Mouse (Mus musculus) lung, postnatal 36 days (tissue): ENCODE measurements at regions not wholly inside any gene's neighbourhood (a gene's known extent, or its start where the extent isn't known, plus 50 kb on each side); places are given as distances from the start of the nearest gene placed in this dataset.

Experiments used
- DNase-seq: peaks from one replicate; pipeline ENCODE4 v3.0.0; 2022; ENCODE audit warnings: mixed read lengths

DNA sequence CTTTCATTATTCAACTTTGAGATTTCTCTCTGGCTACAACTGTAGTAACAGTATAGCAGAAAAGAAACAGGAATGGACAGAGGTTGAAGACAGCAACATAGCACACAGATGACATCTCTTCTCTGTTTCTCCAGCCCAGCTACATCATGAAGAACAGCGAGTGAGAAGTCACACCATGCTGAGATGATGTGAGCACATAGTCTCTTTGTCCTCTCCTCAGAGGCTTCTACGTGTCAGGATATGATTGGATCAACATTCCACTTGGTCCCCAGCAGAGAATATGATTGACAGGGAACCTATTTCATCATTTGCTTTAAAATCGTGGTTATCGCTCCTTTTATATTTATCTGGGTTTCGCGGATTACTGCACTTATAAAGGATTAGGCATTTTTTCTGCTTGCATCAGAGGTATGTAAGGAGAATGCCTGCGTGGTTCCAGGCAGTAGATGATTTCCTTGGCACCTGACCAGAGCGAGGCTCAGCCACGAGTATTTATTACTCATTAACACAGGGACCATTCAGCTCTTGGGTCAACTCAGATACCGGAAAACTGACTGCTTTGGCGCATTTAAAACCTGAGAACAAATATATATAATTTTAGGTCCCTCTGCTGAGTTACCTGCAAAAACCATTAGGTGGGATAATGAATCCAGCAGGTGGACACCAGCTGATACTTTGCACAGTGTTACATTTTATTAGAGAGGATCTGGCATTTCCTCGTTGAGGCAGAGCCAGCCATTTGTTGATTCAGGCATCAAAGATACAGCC, 237.9 kb upstream of the Gm5148 start:
- DNase-seq: peak; percentile 69

DNA sequence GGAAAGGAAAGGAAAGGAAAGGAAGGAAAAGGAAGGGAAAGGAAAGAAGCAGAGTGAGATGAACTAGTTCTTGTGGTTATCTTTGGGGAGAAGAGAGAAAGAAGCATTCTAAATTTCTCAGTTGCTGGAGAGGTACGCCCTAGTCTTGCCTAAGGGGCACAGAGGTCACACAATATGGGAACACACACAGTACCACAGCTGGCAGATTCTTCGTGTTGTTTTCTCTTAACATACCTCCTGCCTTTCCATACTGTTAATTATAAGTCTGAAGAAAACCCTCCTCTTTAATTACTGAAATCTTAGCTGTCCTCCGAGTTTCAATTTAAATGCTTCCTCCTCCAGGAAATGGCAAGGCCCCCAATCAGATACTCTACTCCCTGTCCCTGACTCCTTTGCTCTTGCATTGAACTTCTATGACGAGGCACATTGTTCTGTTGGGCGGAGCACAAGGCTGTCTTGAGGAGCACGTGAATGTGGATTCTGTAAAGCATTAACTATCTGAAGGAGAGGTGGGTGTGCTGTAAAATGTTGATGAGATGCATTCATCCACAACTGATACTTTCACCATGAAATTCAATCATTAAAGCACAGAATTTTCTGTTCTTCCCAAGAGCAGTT, 234.2 kb upstream of the Gm5148 start:
- DNase-seq: no peak

DNA sequence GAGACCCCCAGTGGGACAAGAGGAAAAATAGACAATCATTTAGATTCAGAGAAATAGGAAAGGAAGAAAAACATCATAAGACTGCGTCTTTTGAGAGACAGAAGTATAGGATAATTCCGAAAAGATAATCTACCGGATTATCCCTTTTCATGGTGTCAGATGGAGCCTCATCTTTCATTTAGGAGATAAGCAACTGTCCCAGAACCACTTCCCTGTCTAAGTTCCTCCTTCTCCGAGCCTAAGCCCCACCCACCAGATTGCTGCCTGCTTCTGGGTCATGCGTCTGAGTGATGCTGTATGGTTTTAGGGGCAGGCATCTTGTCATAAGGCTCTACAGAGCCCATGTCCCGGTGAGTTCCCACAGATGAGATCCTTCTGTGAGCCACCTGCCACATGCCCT, 232.3 kb upstream of the Gm5148 start:
- DNase-seq: no peak

DNA sequence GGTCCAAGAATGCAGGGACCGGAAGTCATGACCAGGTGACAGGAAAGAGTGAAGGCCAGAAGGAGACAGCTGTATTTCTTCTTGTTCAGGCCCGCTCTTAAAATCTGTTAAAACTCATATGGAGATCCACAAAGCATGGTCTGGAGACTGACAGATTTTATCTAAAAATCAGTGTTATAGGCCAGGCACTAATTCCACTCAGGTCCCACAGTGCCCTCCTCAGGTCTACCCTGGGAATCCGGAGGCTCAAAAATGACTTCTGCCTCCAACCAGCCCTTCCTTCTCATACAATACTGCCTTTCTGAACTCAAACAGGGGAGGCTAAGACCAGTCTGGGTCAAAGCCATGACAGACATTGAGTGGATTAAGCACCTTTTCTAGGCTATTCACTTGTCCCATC, 228.6 kb upstream of the Gm5148 start:
- DNase-seq: peak; percentile 71

DNA sequence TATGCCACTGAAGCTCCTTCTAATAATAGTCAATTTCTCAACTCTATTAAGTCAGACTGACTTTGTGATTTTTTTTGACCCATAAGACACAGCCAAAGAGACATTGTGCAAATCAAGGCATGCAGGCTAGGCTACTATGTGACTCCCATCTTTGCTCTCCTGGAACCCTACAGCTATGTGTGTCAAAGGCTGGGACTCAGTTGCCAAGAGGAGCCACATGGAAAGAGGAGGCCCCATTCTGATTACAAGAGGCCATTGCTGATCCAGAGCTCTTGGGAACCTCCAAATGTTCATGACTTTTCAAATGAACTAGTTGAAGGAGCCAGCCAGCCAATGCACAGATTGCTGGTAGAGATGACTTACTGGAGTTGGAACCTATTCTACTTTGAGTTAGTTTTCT, 228.0 kb upstream of the Gm5148 start:
- no peak for DNase-seq

DNA sequence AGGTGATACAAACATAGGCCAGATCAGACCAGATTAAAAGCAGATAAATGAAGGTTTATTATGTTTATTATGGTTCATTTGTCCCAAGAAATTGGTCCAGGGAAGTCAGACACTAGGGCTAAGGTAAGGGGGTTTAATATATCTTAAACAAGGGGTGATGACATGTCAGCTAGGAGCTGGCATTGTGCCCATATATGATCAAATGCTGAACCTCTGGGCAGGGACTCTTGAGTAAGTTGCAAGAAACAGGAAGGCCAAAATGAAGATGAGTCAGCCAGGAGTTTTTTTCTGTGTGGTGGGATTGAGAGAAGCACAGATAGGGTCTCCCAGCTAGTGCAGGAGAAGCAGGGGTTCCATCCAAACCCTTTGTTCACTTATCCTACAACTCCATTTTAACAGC, 219.4 kb upstream of the Gm5148 start:
- no peak for DNase-seq

DNA sequence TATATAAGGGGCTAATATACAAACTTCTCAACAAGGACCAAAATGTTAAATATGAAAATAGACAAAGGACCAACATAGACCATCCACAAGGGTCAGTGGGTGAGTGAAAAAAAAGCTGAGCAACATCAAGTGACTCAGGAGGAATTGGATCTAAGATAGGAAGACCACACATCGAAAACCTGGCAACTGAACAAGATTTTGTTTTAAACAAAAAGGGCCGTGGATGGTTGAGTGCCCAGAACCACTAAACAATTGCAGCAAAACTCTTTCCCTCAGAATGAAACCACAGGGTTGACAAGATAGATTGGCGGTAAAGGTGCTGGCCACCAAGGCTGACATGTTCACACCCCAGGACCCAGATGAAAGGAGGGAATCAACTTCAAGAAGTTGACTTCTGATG, 215.7 kb upstream of the Gm5148 start:
- no peak for DNase-seq

DNA sequence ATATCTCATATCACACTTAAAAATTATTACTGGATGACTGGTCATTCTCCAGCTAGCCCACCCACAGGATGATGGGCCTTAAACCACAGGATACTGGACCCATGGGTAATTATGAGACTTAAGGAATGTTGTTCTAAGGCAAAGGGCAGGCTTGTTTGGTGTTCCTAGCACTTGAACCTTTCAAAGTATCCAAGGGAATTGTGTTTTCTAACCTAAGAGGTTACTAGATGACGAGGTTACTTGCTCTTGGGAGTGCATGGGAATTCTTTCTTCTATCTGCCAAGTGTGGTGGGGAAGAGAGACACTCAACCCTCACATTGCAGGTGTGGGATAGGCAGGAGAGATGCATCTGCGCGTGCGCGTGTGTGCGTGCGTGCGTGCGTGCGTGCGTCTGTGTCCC, 214.6 kb upstream of the Gm5148 start:
- DNase-seq: no peak

DNA sequence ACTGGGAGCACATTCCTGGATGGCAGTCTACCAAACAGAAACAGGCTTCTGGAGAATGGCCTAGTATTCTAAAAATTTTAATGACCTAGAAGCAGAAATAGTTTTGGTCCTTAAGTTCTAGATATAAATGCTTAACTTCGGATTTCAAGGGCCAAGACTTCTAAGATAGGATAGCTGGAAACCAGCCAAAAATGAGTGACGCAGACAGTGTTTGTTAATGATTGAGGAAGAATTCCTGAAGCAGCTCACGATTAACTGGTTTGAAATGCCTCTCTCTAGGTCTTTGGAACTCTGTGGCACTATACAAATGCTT, 213.9 kb upstream of the Gm5148 start:
- DNase-seq: peak; percentile 83

DNA sequence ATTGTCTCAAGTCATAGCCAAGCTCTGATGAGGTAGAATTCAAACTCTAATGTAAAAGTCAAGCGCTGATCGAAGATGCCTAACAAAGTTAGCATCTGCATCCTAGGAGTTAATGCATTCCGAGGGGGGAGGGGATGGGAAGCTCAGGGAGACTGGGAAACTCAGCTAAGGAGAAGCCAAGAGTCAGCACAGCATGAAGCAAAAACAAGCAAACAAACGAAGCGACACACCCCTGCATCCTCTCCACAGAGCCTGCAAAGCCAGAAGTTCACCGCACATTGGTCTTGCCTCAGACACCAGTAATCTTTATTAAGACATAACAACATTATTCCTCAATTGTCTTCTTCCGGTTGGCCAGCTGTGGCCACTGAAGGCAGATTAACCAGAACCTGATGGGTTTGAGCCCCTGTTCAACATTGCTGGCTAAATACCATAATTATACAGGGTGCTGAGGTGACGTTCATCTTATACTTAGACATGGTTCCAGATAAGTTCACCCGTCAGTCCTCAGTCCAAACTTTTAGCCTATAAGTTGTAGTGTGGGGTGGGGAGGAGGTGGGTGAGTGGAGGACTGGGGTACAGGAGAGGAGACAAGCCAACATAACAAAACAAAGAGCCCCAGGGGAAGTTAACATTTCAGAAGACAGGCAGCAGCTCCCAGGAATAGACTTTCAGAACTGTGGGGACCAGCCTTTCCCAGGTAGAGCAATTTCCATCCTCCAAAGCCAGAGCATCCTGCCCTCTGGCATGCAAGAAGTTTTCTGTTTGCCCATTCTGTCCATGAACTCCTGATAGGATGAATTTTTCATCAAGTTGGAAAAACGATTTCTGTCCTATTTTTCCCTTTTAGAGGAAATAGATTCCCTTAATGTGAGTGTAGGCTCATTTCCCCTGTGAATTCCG, 213.3 kb upstream of the Gm5148 start:
- no peak for DNase-seq

DNA sequence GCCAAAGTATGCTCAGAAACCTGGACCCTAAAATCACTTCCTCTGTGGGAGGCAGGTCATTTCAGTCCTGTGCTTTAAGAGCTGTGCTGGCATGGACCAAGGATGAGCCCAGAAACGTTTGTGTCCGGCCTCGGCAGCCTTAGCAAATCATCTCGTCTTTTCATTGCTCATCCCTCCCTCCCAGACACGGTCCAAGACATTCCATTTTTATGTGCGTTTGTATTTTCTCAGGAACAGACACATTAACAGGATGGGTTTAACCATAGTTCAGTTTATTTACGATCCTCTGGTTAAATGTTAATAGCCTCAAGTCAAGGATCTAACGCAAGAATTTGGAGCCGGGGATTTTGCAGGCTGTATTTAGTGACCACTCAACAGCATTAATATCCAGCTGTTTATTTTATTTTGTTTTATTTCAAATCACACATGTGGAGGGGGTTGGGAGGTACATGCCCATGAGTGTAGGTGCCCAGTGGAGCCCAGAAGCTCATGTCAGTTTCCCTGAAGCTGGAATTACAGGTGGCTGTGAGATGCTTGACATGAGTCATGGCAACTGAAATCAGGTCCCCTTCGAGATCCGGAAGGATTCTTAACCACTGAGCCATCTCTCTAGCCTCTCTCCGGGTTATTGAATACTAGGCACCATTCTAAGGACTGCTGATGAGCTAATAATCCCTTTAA, 212.1 kb upstream of the Gm5148 start:
- no peak for DNase-seq

DNA sequence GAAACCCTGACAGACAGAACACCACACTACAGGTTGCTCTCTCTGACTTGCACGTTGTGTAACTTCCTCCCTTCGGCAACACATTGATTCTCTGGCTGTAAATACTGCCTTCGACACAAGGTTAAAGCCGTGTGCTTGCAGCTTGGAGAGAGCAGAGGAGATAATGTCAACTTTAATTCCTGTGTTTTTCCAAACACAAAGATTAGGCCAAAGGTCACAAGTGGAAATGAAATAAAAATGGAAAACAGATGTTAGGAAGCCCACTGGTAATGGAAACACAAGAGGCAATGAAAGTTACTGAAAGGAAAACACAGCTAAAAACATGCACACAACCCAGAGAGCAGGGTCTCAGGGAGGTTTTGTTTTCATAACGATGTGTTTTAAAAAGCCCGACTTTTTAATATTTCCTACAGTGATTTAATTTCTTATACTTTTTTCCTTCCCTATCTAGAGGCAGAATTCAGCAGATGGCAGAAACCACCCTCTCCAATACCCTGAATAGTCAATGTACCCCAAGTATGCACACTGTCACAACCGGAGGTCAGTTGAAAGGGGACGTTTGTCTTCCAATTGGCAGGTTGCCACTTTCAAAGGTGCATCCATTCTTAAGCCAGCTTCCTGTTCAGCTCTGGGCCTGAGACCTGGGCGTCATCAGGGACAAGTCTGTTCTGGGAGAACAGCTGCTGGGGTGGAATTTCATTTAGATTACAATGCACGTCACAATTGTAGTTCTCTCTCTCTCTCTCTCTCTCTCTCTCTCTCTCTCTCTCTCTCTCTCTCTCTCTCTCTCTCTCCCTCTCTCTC, 210.8 kb upstream of the Gm5148 start:
- peak; percentile 21 for DNase-seq

DNA sequence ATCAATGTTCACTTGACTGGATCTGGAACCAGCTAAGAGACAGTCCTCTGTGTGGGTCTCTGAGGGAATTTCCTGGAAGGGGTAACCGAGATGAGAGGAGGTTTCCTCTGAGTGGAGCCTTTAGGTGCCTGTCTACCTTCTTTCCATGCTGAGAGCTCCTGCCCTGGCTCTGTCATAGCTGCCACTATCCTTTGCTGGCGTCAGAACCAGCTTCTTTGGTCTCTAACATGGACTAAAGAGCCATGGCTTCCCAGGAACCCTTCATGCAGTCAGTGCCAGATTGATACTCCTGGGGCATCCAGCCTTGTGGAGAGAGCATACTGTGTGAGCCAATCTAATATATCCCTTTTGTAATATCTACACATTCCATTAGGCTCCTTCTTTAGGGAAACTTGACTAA, 209.9 kb upstream of the Gm5148 start:
- DNase-seq: no peak

DNA sequence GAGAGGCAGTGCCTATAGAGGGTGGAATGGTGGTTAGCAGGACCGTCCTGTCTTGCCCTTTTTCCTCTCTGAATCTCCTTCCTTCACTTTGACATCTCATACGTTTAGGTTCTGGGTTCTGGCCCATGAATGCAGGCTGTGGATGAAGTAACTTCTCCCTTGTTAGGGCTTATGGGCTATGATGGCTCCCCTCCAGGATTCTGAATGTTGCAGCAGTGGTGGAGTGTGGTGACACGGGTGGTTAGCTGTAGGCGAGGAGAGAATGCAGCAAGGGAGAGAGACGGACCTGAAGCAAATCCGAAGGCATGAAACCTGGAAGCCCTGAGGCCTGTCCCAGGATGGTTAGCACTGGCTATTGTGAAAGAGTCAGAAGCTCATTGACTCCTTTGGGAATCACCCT, 204.4 kb upstream of the Gm5148 start:
- DNase-seq: no peak

DNA sequence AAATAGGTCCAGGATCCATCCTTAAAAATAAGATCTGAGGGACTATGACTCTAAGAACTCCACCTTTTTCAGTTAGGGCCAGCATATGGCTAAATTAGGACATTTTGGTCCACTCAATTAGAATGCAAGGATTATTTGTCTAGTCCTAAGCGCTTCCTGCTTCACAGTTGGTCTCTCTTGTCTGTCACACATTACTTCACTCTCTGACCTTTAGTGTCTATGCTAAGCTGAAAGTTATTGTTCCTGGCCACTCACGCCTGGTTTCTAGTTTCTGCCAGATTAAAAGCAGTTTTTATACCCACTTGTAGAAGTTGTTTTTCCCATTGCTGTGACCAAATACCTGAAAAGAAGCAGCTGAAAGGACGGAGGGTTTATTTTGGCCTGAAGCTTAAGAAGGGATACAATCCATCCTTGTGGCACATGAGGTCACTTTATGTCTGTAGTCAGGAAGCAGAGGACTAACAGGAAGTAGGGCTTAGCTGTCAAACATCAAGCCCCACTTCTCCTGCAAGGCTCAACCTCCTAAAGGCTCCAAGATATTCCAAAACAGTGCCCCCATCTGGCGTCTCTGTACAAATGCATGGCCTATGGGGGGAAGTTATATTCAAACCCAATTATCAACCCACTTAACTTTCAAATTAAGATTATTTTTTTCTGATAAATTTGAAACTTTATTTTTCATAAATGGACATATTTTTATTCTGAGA, 195.3 kb upstream of the Gm5148 start:
- peak; percentile 56 for DNase-seq

DNA sequence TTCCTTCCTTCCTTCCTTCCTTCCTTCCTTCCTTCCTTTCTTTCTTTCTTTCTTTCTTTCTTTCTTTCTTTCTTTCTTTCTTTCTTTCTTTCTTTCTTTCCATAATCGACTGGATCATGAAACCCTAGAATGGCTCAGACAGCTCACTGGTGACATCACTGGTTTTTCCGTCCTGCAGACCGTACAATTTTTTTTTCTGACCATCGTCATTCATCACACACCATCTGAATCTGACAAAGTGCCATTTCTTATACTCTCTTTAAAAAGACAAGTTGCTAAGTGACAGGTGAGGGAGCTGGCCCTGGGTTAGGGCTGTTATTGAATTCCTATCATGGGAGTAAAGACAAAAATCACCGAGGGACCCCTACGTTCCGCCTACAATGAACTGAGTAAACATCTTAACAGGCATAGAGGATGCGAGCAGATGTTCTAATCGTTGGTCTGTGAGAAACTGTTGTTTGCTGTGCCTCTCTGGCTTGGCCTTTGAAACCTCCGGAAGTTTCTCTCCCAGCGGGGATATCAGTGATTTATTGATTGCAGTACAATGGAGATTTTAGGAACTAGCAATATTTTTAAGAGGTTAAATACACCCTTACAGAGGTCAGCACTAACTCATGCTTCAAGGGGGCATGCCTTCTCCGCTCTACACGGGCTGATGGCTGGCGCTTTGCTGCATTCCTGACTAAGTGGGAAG, 192.6 kb upstream of the Gm5148 start:
- DNase-seq: no peak

DNA sequence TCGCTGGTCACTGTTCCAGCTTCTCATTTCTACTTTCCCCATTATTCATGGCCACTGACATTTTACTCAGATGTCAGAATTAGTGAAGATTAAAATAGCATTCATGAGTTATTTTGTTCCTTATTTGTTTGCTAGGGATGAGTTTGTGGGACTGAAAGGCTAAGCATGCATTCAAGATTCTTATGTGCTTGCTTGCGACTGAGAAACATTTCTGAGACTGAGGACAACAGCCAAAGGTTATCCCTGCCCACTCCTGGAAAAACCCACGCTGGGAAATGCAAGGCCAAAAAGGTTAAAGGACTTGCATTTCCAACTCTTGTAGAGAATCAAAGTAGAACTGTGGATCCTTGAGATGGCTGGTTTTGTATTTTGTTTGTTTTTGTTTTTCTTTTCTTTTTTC, 192.0 kb upstream of the Gm5148 start:
- DNase-seq: no peak

DNA sequence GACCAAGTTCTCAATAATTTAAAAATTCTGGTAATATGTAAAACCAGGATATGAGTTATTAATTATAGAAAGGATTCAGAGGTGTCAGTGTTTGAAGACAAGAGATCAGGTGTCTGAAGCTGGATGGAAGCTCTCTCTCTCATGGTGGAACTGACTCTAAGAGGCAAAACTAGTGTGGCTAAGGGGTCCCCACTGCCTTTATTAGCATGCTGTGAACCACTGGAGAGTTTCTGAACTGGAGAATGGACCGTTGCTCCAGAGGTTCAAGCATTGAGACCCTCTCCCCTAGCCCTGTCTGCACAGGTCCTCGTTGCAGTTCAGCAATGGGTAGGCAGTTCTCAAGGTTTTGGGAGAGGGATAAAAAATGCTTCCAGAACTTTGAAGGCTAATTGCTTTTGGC, 191.4 kb upstream of the Gm5148 start:
- DNase-seq: no peak

DNA sequence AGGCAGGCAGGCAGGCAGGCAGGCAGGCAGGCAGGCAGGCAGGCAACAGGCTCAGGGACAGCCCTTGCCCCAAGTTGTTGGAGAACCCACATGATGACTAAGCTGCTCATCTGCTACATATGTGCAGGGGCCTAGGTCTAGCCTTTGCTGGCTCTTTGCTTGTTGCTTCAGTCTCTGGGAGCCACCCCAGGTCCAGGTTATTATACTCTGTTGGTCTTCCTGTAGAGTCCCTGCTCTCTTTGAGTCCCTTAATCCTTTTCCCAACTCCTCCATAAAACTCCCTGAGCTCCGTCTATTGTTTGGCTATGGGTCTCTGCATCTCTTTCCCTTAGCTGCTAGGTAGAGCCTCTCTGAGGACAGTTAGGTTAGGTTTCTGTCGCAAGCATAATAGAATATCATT, 189.8 kb upstream of the Gm5148 start:
- DNase-seq: no peak

DNA sequence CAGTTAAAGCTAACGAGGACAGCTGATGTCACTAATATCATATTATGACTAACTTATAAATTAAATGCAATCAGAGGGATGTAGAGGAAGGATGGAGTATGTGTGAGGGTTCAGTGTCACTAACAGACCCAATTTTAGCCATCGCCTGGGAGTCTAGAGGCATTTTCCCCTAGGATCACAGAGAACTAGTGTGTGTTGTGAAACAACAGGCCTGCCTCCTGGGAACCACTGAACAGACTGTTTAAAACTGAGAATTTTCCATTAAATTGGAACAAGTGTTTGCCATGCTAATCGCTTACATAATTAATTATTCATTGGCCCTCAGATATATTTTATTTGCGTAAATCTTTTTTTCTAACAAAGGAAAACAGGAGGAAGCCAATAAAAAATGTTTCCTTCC, 185.5 kb upstream of the Gm5148 start:
- no peak for DNase-seq

DNA sequence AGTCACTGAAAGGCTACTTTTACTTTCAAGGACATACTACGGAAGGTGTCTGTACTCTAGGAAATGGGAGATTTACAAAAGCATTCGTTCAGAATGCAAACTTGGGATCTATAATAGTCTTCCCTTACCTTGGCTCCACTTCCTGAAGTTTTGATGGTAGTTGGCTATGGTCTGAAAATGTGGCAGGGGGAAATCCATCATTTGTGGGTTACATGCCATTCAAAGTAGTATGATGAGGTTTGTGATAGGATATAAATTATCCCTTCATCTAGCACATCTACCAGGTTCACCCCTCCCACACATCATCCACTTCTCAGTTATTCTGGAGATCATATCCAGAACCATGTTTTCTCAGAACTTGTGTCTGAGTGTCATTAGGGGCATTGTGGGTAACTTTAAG, 184.7 kb upstream of the Gm5148 start:
- DNase-seq: no peak
